Mouse (Mus musculus): ENCODE results near the gene Desi2.
"Not testable (repeated sequence)": the region's sequence is repeated elsewhere in the genome, so short reads cannot be mapped to it uniquely, and the experiment has no call there.

Desi2 gene

DNA sequence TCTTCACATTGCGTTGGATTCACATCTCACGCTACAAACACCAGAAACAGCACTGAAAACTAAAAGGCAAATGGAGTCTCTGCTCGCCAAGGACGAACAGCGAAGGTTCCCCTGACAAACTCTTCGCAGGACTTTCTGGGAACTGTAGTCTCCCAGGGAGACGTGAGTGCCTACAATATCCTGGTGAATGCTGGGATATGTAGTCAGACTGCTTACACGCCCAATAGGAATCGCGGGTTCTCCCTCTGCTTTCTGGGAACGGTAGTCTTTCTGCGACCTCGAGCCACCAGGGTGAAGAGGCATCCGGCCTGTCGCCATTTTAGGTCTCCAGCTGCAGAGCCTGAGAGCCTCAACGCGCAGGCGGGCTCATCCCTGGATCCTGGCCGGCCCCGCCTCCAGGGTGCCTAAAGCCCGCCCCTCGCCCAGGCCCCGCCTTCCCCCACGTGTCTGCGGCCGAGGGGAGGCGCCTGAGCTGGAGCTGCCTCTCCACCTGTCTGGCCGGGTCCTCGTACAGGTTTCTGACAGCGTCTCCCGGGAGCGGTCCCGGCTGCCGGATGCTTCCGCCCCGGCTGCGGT, at the start of gene Desi2:
TSS of gene Desi2 (plus strand) at position 202 of the 576 bp plus-strand sequence.
- DNase-seq = peak; percentile 95

GRCm38 (mm10) chr1:178146513-178146912, 40.7 kb upstream of the Desi2 start:
- peak; percentile 15 for DNase-seq

- not testable (repeated sequence) for DNase-seq
These were observed 40.3 kb upstream of the Desi2 start for GRCm38 (mm10) chr1:178146915-178147314.

- no peak for DNase-seq
These were observed 5.0 kb upstream of the Desi2 start for GRCm38 (mm10) chr1:178182251-178182650.

- no peak for DNase-seq
These were observed 1.6 kb upstream of the Desi2 start for GRCm38 (mm10) chr1:178185591-178185990.

DNA sequence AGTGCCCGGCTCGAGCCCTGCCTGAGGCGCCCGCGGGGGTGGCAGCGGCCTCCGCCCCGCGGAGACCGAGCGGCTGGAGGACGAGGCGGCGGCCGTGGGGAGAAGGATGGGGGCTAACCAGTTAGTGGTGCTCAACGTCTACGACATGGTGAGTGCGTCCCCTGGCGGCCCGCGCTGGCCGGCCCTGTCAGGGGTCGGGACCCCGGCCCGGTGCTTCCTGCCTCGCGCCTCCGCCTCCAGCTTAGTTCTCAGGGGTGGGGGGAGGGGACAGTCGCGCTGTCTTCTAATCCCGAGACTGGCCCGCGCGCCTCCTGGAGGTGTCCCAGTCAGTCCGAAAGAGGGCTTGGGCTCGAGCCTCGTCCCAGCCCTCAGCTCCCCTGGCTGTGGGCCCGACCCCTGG, 593 bp downstream of the Desi2 start:
- DNase-seq = not testable (repeated sequence)

DNA sequence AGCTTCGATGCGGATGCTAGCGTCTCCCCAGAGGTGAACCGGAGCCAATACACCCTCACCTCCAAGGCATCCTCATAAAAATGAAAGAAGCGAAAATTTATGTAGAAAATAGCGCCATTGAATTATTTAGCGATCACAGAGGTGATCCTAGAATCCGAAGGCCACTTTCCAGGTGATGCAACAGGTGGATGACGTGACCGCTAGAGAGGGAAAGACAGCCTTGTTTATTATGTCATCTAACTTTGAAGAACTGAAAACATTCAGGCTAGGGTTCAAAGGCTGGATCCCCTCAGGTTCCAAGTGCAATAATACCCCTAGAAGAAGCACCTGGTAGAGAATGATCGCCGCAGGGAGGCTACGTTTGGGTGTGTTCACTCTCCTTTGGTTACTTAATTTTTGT, 1.2 kb downstream of the Desi2 start:
- peak; percentile 40 for DNase-seq

GRCm38 (mm10) chr1:178205701-178206325, 18.6 kb downstream of the Desi2 start:
- no peak for DNase-seq

DNA sequence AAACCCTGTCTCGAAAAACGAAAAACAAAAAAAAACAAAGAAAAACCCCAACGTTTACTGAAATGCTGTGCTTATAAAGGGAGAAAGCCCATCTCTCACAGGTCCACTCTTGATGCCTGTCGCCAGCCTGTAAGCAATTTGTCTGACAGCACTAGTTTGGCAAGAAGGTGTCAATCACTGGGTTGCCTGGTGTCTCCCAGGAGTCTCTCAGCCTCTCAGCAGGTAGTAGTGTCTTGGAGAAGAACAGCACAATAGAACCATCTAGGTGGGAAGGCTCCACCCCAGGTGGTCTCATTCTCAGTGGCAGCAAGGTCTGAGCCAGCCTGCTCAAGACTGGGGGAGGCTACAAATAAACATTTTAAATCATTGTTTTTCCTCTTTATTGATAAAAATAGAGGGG, 20.6 kb downstream of the Desi2 start:
- not testable (repeated sequence) for DNase-seq

DNA sequence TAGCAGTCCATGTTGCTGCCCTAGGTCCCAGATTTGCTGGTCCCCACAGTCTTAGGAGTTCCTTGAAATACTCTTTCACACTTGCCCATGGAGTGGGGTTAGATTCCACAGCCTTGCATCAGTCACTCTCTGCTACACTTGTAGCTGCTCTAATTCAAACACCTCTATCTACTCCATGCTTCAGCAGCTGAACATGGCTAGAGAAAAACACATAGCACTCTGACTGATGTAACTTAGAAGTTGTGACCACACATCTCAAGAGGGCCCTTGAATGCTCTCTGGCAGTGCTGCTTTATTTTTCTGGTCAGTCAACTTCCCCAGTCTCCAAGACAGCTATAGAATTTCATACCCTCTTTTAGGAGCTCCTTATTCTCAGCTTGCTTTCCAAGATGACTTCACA, 22.7 kb downstream of the Desi2 start:
- no peak for DNase-seq

DNA sequence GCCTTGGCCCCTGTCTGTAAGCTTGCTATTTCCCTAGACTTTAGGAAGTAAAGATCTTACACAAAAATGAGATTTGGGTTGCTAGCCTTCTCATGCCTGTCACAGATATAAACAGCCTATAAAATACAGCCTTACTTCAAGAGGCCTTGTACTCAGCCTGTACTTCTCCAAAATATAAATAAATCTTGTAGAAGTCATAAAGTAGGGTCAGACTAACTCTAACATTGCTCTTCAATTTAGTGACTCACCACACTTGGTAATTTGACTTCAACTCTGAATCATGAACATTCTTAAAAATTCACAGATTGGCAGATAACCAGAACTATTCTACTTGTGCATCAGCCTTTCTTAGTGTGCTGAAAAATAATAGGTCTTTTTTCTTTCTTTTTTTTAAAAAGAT, 29.9 kb downstream of the Desi2 start:
- DNase-seq = no peak

- no peak for DNase-seq
These were observed 31.1 kb downstream of the Desi2 start for GRCm38 (mm10) chr1:178218305-178218704.

- DNase-seq = no peak
These were observed 32.2 kb downstream of the Desi2 start for GRCm38 (mm10) chr1:178219166-178220077.

- DNase-seq = not testable (repeated sequence)
These were observed 41.7 kb downstream of the Desi2 start for GRCm38 (mm10) chr1:178228888-178229287.

DNA sequence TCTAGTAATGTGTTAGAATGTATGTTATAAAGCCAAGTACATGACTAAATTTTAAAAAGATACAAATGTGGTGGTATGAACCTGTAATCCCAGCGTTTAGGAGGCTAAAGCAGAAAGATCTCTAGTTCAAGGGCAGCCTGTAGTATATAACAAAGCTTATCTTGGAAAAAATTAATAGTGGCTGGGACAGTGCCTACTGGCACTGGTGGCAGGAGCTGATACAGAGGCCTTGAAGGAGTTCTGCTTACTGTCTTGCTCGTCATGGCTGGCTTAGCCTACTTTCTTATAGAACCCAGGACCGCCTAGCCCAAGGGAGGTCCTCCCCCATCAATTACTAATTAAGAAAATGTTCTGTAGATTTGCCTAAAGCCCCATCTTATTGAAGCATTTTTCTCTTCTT, 46.9 kb downstream of the Desi2 start:
- DNase-seq = no peak

GRCm38 (mm10) chr1:178235919-178236466, 48.8 kb downstream of the Desi2 start:
- no peak for DNase-seq

GRCm38 (mm10) chr1:178238676-178239075, 51.5 kb downstream of the Desi2 start:
- DNase-seq = no peak

- DNase-seq = no peak
These were observed 54.8 kb downstream of the Desi2 start for GRCm38 (mm10) chr1:178241884-178242508.

- no peak for DNase-seq
These were observed 61.0 kb downstream of the Desi2 start for GRCm38 (mm10) chr1:178248107-178248820.

GRCm38 (mm10) chr1:178254598-178254997, 67.4 kb downstream of the Desi2 start:
- no peak for DNase-seq

DNA sequence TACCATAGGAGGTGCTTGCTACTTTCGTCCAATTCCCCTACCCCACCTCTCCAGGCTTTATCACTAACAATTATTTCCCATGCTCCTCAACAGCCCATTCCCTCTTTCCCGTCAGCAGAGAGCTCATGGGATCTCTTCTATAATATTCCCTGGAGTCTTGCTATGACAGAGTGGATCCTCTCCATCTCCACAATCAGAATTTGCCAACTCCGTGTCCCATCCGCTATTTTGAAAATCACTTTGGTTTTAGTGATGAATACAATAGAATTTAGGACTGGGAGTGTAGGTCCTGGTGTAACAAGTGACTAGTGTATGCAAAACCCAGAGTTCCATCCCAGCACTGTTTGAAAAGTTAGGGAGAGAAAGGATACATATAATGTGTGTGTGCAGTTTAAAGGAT, 69.1 kb downstream of the Desi2 start:
- DNase-seq = no peak

GRCm38 (mm10) chr1:178258821-178259220, 71.6 kb downstream of the Desi2 start:
- DNase-seq = no peak

Measured in cerebellum, adult 11 months (tissue).